Mouse (Mus musculus): ENCODE results near the gene Vmn1r85. TPM values are rescaled to one million over a fixed set of nuclear protein-coding genes. Genes with fewer than 3 reads are reported as not detected.

The Vmn1r85 gene
- polyA plus RNA-seq, 1 experiment, result not detected

DNA sequence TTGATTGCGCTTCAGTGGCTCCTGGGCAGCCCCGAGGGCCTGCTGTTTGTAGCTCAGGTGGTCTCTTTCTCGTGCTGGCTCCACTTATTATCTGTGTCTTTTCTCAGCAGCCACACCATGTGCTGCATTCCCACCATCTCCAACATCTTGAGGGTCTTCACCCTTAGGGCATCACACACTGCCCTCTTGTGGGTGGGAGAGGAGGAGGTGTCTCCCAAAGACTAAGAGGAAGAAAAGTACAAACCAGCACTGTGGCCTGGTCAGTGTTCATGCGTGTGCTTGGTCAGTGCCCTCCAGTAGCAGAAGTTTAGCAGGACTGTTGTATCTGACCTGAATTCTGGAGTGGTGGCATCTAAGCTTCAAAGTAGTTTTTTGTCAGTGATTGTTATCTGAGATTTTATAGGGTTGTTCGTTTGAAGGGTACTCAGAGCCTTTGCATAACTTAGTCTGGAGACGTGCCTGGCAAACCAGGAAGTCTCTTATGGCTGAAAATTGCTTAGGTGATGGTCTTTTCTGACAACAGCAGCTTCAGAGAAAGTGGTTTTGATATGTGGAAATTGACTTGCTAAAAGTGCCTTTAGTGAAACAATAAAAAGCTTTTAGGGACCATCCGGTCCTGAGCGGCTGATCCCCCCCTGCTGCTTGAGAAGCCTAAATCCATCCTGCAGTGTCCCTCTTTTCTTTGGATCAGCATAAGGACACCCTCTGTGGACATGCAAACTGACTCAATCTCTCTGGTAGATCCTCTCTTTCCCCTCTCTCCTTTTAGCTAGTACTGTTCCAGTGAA is 37.9 kb downstream of the Vmn1r85 start:
- no peaks in the 10 kb centered on the region for H3K9me3 ChIP-seq (ENCODE audit: control insufficient read depth, low read length)
- H3K4me3 ChIP-seq (replicated peaks), result no peak overlapping the region
- peaks cover 3% of the 10 kb centered on the region; the same call in 1 of the 2 replicates for H3K27me3 ChIP-seq (ENCODE audit: control insufficient read depth)
- peaks cover 18% of the 10 kb centered on the region for H3K4me1 ChIP-seq (ENCODE audit: control insufficient read depth)
- TF ChIP-seq GATA1 (IDR thresholded peaks at IDR 0.05; ENCODE audit: low read length) (no peak), TAL1 (IDR thresholded peaks at IDR 0.05; ENCODE audit: low read length) (no peak)
- H3K36me3 ChIP-seq (ENCODE audit: control insufficient read depth), result no peaks in the 10 kb centered on the region

DNA sequence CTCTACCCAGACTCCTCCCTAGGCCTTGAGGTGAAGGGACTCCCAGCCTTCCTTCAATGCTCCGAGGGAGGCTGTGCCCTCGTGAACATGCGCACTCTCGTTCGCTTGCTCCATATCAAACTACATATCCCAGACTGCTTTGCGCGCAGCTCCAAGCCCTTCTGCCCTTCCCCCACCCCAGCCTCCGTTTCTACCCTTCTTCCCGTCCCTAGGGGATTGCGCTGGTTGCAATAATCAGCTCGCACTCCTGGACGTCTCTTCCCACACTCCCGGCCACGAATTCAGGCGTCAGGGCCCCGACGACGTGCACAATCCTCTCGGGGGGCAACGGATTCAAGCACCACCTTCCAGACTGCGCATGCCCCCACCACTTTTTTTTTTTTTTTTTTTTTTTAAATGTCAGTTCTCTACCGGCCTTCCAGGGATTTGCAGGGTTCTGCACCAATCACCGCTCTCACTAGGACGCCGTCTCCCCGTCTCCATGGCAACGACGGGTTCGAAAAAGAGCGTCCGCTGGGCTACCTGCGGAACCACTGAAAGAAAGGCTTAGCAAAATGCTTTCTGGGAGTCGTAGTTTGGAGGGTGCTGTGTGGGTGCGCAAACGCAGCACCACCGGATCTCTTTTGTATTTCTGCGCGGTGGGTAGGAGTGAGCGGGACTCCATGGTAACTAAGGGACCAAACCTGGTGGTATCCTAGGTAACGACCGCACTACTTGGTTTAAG is 40.5 kb downstream of the Vmn1r85 start, which contains the start of gene Mzf1:
Gene Mzf1 (minus strand): TSS at position 478 of the 724 bp plus-strand sequence.
- TF ChIP-seq TAL1 (IDR thresholded peaks at IDR 0.05; ENCODE audit: low read length) (no peak), GATA1 (IDR thresholded peaks at IDR 0.05; ENCODE audit: low read length) (no peak)
- no peaks in the 10 kb centered on the region for H3K36me3 ChIP-seq (ENCODE audit: control insufficient read depth)
- H3K27me3 ChIP-seq (ENCODE audit: control insufficient read depth), result peaks cover 3% of the 10 kb centered on the region; the same call in 1 of the 2 replicates
- no peaks in the 10 kb centered on the region for H3K9me3 ChIP-seq (ENCODE audit: control insufficient read depth, low read length)
- peak within 1 kb of the TSS; percentile 85 for H3K4me3 ChIP-seq (replicated peaks)
- peaks cover 18% of the 10 kb centered on the region for H3K4me1 ChIP-seq (ENCODE audit: control insufficient read depth)

DNA sequence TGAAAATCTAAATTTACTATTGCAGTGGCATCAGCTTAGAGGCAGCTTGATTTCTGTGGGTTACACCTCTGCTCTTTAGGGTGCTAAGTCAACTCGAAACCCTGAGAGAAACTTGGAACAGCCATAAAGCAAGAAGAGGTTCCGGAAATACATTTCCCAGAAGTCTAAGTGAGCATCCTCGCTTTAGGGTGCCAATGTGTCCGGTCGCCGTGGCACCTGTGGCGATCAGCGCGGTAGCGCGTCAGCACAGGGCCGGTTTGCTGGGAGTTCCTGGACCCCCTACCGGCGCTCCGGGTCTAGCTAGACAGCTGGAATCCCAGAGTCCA is 41.0 kb downstream of the Vmn1r85 start:
- Histone ChIP-seq H3K4me1 (ENCODE audit: control insufficient read depth) (peaks cover 18% of the 10 kb centered on the region), H3K36me3 (ENCODE audit: control insufficient read depth) (no peaks in the 10 kb centered on the region), H3K4me3 (replicated peaks) (peak overlapping the region; percentile 85), H3K9me3 (ENCODE audit: control insufficient read depth, low read length) (no peaks in the 10 kb centered on the region), H3K27me3 (ENCODE audit: control insufficient read depth) (peaks cover 3% of the 10 kb centered on the region)
- no peak for TF ChIP-seq GATA1 (IDR thresholded peaks at IDR 0.05; ENCODE audit: low read length)
- no peak for TF ChIP-seq TAL1 (IDR thresholded peaks at IDR 0.05; ENCODE audit: low read length)

DNA sequence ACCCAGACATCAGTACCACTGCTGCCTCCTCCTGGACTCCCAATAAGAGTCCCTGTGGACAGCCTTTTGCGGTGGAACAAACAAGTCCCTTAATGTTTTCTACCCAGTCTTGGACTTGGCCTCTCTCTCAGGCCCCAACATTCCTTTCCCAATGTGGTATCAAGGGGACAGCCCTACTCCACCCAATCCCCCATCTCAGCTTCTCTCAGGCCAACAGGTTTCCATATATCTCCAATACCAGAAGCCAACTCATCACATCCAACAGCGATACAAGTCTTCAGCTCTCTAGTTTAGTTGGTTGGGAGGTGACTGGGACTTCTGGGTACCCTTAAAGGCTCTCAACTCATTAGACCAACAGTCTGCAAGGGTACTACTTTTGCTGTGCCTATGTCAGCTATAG is 41.5 kb downstream of the Vmn1r85 start:
- TF ChIP-seq TAL1 (IDR thresholded peaks at IDR 0.05; ENCODE audit: low read length) (no peak), GATA1 (IDR thresholded peaks at IDR 0.05; ENCODE audit: low read length) (no peak)
- Histone ChIP-seq H3K9me3 (ENCODE audit: control insufficient read depth, low read length) (no peaks in the 10 kb centered on the region), H3K27me3 (ENCODE audit: control insufficient read depth) (peaks cover 4% of the 10 kb centered on the region), H3K36me3 (ENCODE audit: control insufficient read depth) (no peaks in the 10 kb centered on the region), H3K4me3 (replicated peaks) (peak overlapping the region; percentile 85), H3K4me1 (ENCODE audit: control insufficient read depth) (peaks cover 18% of the 10 kb centered on the region)

DNA sequence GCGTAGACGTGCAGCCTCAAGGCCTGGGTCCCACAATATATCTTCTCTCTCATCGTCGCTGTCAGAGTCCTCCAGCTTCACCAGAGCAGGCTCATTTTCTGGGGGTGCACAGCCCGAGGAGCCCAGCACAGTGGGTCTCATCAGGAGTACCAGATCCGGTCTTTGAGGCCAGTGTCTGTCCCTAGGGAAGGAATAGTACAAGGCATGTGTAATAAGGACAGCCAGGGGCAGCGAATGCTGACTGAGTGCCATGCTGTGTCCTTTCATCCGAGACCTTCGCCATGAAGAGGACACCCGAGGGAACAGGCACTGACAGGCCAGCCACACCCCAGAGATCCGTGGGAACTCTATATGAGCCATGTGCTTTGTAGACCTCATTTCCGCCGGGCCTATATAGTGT is 42.0 kb downstream of the Vmn1r85 start:
- Histone ChIP-seq H3K4me1 (ENCODE audit: control insufficient read depth) (peaks cover 18% of the 10 kb centered on the region), H3K9me3 (ENCODE audit: control insufficient read depth, low read length) (no peaks in the 10 kb centered on the region), H3K36me3 (ENCODE audit: control insufficient read depth) (no peaks in the 10 kb centered on the region), H3K4me3 (replicated peaks) (no peak overlapping the region), H3K27me3 (ENCODE audit: control insufficient read depth) (peaks cover 4% of the 10 kb centered on the region)
- TF ChIP-seq TAL1 (IDR thresholded peaks at IDR 0.05; ENCODE audit: low read length) (no peak), GATA1 (IDR thresholded peaks at IDR 0.05; ENCODE audit: low read length) (no peak)

DNA sequence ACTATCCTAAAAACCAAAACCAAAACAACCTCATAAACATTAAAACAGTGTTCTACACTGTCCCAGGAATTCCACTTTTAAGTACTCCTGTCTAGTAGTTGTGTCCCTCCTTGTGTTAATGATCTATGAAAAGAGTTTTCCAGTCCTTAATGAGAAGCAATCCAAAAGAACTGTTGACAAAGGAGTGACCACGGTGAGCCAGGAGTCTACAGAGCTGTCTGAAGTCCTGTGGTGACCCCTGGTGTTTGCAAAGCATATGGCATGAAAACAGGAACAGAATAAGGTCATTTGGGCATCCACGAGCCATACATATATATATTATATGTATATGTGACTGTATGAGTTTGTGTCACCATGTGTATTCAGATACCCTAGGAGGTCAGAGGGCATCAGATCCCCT is 48.9 kb downstream of the Vmn1r85 start:
- Histone ChIP-seq H3K36me3 (ENCODE audit: control insufficient read depth) (no peaks in the 10 kb centered on the region; the same call in 1 of the 2 replicates), H3K9me3 (ENCODE audit: control insufficient read depth, low read length) (peaks cover 20% of the 10 kb centered on the region)
- TF ChIP-seq GATA1 (IDR thresholded peaks at IDR 0.05; ENCODE audit: low read length) (no peak), TAL1 (IDR thresholded peaks at IDR 0.05; ENCODE audit: low read length) (no peak)

DNA sequence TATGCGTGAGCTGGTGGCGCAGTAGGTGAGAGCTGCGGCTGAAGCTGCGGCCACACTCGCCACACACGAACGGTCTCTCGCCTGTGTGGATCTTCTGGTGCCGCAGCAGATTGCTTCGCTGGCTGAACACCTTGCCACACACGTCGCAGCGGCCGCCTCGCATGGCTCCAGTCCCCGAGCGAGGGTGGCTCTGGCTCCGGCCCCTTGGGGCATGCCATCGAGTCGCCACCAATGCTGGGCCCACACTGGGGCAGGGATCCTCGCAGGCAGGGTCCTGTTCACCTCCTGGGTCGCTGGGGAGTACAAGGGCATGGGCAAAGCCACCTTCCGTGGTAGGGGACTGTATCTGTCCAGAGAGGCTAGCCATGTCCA is 50.7 kb downstream of the Vmn1r85 start:
- H3K4me1 ChIP-seq (ENCODE audit: control insufficient read depth), result peaks cover 20% of the 10 kb centered on the region
- H3K36me3 ChIP-seq (ENCODE audit: control insufficient read depth), result peaks cover 3% of the 10 kb centered on the region
- peaks cover 58% of the 10 kb centered on the region for H3K27me3 ChIP-seq (ENCODE audit: control insufficient read depth)
- H3K4me3 ChIP-seq (replicated peaks), result peak overlapping the region; percentile 10
- TF ChIP-seq TAL1 (IDR thresholded peaks at IDR 0.05; ENCODE audit: low read length) (no peak), GATA1 (IDR thresholded peaks at IDR 0.05; ENCODE audit: low read length) (no peak)
- H3K9me3 ChIP-seq (ENCODE audit: control insufficient read depth, low read length), result peaks cover 20% of the 10 kb centered on the region

More for the DNA sequence above, 48.9 kb downstream of the Vmn1r85 start:
- H3K27me3 ChIP-seq (ENCODE audit: control insufficient read depth), result peaks cover 50% of the 10 kb centered on the region
- H3K4me1 ChIP-seq (ENCODE audit: control insufficient read depth), result peaks cover 17% of the 10 kb centered on the region
- H3K4me3 ChIP-seq (replicated peaks), result no peak overlapping the region

DNA sequence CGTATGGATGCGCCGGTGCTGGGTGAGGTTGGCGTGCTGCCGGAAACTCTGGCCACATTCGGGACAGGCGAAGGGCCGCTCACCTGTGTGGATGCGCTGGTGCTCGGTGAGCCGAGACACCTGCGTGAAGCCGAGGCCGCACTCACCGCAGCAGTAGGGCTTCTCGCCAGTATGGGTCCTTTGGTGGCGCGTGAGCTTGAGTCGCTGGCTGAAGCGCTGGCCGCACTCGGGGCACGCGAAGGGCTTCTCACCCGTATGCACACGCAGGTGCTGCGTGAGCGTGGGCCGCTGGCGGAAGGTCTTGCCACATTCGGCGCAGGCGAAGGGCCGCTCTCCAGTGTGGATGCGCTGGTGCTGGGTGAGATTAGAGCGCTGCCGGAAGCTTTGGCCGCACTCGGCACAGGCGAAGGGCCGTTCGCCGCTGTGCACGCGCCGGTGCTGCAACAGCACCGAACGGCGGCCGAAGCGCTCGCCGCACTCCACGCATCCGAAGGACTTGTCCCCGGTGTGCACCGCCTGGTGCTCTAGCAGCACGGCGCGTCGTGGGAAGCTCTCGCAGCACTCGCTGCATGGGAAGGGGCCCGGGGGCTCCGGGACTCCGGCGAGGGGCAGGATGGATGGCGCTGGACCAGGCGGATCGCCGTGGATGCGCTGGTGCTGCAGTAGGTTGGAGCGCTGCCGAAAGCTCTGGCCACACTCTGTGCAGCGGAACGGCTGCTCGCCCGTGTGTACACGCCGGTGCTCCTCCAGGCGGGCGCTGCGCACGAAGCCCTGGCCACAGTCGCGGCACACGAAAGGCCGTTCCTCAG is 51.3 kb downstream of the Vmn1r85 start:
- TF ChIP-seq TAL1 (IDR thresholded peaks at IDR 0.05; ENCODE audit: low read length) (no peak), GATA1 (IDR thresholded peaks at IDR 0.05; ENCODE audit: low read length) (no peak)
- Histone ChIP-seq H3K4me1 (ENCODE audit: control insufficient read depth) (peaks cover 26% of the 10 kb centered on the region), H3K27me3 (ENCODE audit: control insufficient read depth) (peaks cover 58% of the 10 kb centered on the region), H3K36me3 (ENCODE audit: control insufficient read depth) (peaks cover 3% of the 10 kb centered on the region), H3K9me3 (ENCODE audit: control insufficient read depth, low read length) (peaks cover 20% of the 10 kb centered on the region), H3K4me3 (replicated peaks) (peak overlapping the region; percentile 22)

DNA sequence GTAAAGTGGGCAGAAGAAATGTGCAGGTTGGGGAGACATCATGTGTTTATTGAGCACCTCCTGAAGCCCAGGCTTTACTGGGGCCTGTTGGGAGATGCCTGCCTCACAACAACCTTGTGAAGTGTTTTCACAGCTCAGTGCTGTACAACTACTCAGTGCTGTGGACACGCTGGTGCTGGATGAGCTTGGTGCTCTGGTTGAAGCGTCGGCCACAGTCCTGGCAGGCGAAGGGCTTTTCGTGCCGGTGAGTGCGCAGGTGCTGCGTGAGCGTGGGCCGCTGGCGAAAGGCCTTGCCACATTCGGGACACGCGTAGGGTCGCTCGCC is 51.9 kb downstream of the Vmn1r85 start:
- TF ChIP-seq GATA1 (IDR thresholded peaks at IDR 0.05; ENCODE audit: low read length) (no peak), TAL1 (IDR thresholded peaks at IDR 0.05; ENCODE audit: low read length) (no peak)
- Histone ChIP-seq H3K9me3 (ENCODE audit: control insufficient read depth, low read length) (peaks cover 20% of the 10 kb centered on the region), H3K4me1 (ENCODE audit: control insufficient read depth) (peaks cover 31% of the 10 kb centered on the region), H3K36me3 (ENCODE audit: control insufficient read depth) (peaks cover 3% of the 10 kb centered on the region), H3K27me3 (ENCODE audit: control insufficient read depth) (peaks cover 56% of the 10 kb centered on the region), H3K4me3 (replicated peaks) (no peak overlapping the region)

All from erythroblast, embryonic 14.5 days (primary cell).